Mouse (Mus musculus): ENCODE measurements around the gene Chil3. TPM values are rescaled to one million over a fixed set of nuclear protein-coding genes. Genes with fewer than 3 reads are reported as not detected.

Chil3 gene
- polyA plus RNA-seq, 1 experiment from 2014 or later, result not detected

Other genes with a start within 250 kb of the Chil3 start
- gene I830077J02Rik, start 234.9 kb downstream of the Chil3 start, polyA plus RNA-seq (2015; fragmentation: Nextera tagmentation; extraction: Ambion mirVana), result 0.34 TPM in 1 of 2 replicates, not detected in the other
- gene Wdr77, start 208.2 kb downstream of the Chil3 start, polyA plus RNA-seq (2015; fragmentation: Nextera tagmentation; extraction: Ambion mirVana), result 111 and 118 TPM in 2 replicates
- gene Atp5f1, start 207.5 kb downstream of the Chil3 start, polyA plus RNA-seq (2015; fragmentation: Nextera tagmentation; extraction: Ambion mirVana), result 482 and 504 TPM in 2 replicates
- gene Ovgp1, start 193.9 kb downstream of the Chil3 start, polyA plus RNA-seq (2015; fragmentation: Nextera tagmentation; extraction: Ambion mirVana), result 3.8 and 3.9 TPM in 2 replicates
- 3.4 and 3.6 TPM in 2 replicates for gene Pifo, start 152.9 kb downstream of the Chil3 start, polyA plus RNA-seq (2015; fragmentation: Nextera tagmentation; extraction: Ambion mirVana)
- not detected in 2 replicates for gene Chil5, start 134.8 kb downstream of the Chil3 start, polyA plus RNA-seq (2015; fragmentation: Nextera tagmentation; extraction: Ambion mirVana)
- 0.57 TPM in 2 replicates for gene Chia1, start 54.3 kb downstream of the Chil3 start, polyA plus RNA-seq (2015; fragmentation: Nextera tagmentation; extraction: Ambion mirVana)
- not detected in 2 replicates for gene Chil4, start 51.9 kb upstream of the Chil3 start, polyA plus RNA-seq (2015; fragmentation: Nextera tagmentation; extraction: Ambion mirVana)
- gene Chil6, start 238.6 kb upstream of the Chil3 start, polyA plus RNA-seq (2015; fragmentation: Nextera tagmentation; extraction: Ambion mirVana), result not detected in 2 replicates

Data from forebrain, embryonic 16.5 days (tissue).